Mouse (Mus musculus): ENCODE measurements at regions not wholly inside any gene's neighbourhood (a gene's known extent, or its start where the extent isn't known, plus 50 kb on each side); places are given as distances from the start of the nearest gene placed in this dataset.

DNA sequence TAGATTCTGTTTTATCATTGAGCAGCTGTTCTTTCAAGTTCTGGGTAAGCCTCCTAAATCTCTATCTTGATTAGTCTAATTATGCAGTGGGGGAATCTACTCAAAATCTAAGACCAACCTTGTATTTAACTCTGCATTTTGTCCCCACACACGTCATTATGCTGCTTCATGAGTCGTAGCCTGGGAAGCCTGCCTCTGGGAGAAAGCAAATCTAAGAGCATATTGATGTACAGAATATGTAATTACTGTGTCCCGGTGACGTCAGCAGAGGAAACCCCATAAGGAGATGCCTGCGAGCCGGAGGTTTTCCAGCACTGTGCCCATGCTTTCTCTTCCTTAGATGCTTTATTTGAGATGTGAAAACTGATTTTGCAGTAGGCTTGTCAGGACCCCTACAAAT, 161.7 kb downstream of the Rps29 start:
- no peak for TF ChIP-seq CTCF (conservative IDR thresholded peaks at IDR 0.05; ENCODE audit: insufficient read depth, insufficient read length, low read depth, low read length)
- no peak for TF ChIP-seq POLR2A (IDR thresholded peaks at IDR 0.05; ENCODE audit: low read depth, low read length)

Measured in kidney, adult 2 months (tissue).